Mouse (Mus musculus) limb, embryonic 11.5 days (tissue): ENCODE measurements around the gene Nup37. TPM values are rescaled to one million over a fixed set of nuclear protein-coding genes. Genes with fewer than 3 reads are reported as not detected.

Experiments
- ATAC-seq: fragments of 200-750 bp; cut with Nextera tagmentation; 2 replicates; pipeline ENCODE4 v1.8.0; 2017; ENCODE audit warnings: low read depth; ENCODE audit not compliant: insufficient number of reproducible peaks, low FRiP score, low TSS enrichment
- DNase-seq: peaks from one replicate; pipeline ENCODE4 v3.0.0-alpha.2; 2015; ENCODE audit warnings: low spot score
- H3K27ac ChIP-seq: fragments of 300-500 bp; sonication (generic); replicated peaks from 2 replicates; pipeline ENCODE4 v1.5.1; 2014; ENCODE audit warnings: low read depth, mild to moderate bottlenecking, low read length
- H3K27me3 ChIP-seq: fragments of 300-500 bp; sonication (generic); 2 replicates; pipeline ENCODE4 v1.6.1; 2014; ENCODE audit warnings: mild to moderate bottlenecking, low read length, mixed read lengths; ENCODE audit not compliant: control insufficient read depth, insufficient read depth
- H3K36me3 ChIP-seq: fragments of 300-500 bp; sonication (generic); 2 replicates; pipeline ENCODE4 v1.6.1; 2014; ENCODE audit warnings: mild to moderate bottlenecking, low read length, moderate library complexity, mixed read lengths; ENCODE audit not compliant: control insufficient read depth, insufficient read depth
- H3K4me1 ChIP-seq: fragments of 300-500 bp; sonication (generic); 2 replicates; pipeline ENCODE4 v1.6.1; 2014; ENCODE audit warnings: low read length, mixed read lengths; ENCODE audit not compliant: control insufficient read depth, insufficient read depth
- H3K4me2 ChIP-seq: fragments of 300-500 bp; sonication (generic); 2 replicates; pipeline ENCODE4 v1.6.1; 2014; ENCODE audit warnings: low read depth, mild to moderate bottlenecking, moderate library complexity; ENCODE audit not compliant: severe bottlenecking
- H3K4me3 ChIP-seq: fragments of 300-500 bp; sonication (generic); 2 replicates; pipeline ENCODE4 v1.5.1; 2014; ENCODE audit warnings: low read depth, low read length
- H3K9ac ChIP-seq: fragments of 300-500 bp; sonication (generic); 2 replicates; pipeline ENCODE4 v1.6.1; 2014; ENCODE audit warnings: mild to moderate bottlenecking, low read length
- H3K9me3 ChIP-seq: fragments of 300-500 bp; sonication (generic); 2 replicates; pipeline ENCODE4 v1.6.1; 2016; ENCODE audit warnings: low read length; ENCODE audit not compliant: control insufficient read depth
- WGBS: fragments of 180-500 bp; shearing (Covaris S2); extraction: QIAGEN DNeasy Blood & Tissue Kit; methylation state at CpG from one replicate; pipeline ENCODE4 v1.1.7; 2014; 5-methylcytosine and 5-hydroxymethylcytosine counted together
- polyA plus RNA-seq: library from polyadenylated mRNA; unstranded; fragments of >200 nt; fragmentation: Nextera tagmentation; extraction: Ambion mirVana; gene quantifications from 2 replicates; pipeline ENCODE4 v1.2.1, GENCODE M21; 2014

The Nup37 gene
- polyA plus RNA-seq: 112 TPM in 2 replicates

DNA sequence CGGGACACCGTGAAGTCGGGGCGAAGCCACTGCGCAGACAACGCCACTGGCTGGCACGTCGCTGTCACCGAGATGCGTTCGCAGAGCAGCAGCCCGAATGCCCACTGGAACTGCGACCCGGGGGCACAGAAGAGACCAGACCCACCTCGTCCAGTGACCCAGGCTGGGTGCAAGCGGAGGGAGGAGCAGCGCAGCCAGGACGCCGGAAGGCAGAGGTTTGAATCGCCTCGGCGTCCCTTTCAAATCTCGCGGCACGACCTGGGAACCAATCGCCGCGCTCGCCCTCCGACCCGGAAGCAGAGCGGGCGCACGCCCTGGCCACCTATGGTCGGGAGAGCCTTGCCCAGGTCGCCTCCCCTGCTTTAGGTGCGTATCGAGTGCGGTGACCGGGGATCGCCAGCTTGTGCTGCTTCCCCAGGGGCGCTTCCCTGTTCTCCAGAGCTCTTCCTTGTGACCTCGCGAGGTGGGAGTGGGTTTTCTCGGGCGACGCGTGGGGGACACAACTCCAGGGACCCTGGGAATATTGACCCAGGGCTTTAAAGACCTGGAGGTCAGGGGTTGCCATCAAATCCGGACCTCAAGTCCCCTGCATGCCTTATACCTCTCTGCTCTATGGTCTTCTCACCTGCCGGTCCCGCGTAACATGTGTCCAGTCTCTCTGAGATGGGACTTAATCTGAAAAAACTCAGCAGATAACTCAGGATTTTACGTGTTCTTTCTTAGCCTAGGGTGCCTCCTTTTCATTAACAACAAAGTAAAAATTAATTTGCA is at the start of gene Nup37, which contains the start of gene Parpbp:
Gene Nup37 (plus strand): TSS at position 286 of the 771 bp plus-strand sequence.
Gene Parpbp (minus strand): TSS at position 235 of the 771 bp plus-strand sequence.
- H3K27me3 ChIP-seq: no peaks in the 10 kb centered on the region
- H3K4me2 ChIP-seq: peak within 1 kb of the TSS; percentile 81
- 1% methylated on average over 53 of the region's 53 CpGs for WGBS
- H3K9ac ChIP-seq: peak within 1 kb of the TSS; percentile 82
- H3K4me3 ChIP-seq: peak within 1 kb of the TSS; percentile 81
- ATAC-seq: peak; percentile 93
- H3K27ac ChIP-seq: no peak within 1 kb of the TSS
- no peaks in the 10 kb centered on the region; the same call in 1 of the 2 replicates for H3K36me3 ChIP-seq
- H3K9me3 ChIP-seq: no peaks in the 10 kb centered on the region
- H3K4me1 ChIP-seq: peaks cover 8% of the 10 kb centered on the region
- DNase-seq: peak; percentile 93

DNA sequence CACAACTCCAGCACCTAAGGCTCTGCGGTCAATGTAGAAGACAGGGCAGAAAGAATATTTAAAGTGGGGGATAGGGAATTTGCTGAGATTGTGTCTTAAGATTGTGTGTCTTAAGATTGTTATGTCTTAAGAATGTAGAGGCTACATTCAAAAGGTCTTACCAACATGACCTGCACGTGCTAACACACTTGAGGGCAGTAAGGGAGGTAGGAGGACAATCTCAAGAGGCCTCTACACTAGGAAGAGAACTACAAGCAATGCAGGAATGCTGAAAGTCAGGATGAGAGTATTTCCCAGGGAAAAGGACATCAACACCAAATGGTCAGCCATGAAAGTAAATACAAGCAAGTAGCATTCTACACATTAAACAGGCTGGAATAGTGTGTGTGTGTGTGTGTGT is 40.6 kb upstream of the Nup37 start:
- Histone ChIP-seq H3K9ac (no peak overlapping the region), H3K9me3 (no peaks in the 10 kb centered on the region), H3K4me3 (no peak overlapping the region), H3K27me3 (no peaks in the 10 kb centered on the region), H3K4me2 (no peak overlapping the region), H3K4me1 (no peaks in the 10 kb centered on the region), H3K36me3 (no peaks in the 10 kb centered on the region), H3K27ac (no peak overlapping the region)
- no peak for DNase-seq
- 94% methylated on average over 2 of the region's 2 CpGs for WGBS
- ATAC-seq: no peak

DNA sequence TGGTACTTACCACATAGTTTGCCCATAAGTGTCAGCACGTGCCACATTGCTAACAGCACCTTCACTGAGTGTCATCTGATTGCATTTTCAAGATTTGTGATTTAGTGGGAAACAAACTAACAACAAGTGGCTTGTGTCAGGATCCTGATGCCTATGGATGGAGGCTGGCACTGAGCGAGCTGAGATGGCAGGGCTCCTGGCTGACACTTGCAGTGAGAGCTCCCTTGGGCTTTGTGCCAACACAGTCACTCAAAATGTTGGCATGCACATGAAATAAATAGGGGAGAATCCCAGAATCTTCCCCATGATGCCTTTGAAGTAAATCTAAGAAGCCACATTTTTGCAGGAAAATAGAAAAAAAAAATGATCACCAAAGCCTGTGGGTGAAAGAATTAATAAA is 33.5 kb upstream of the Nup37 start:
- ATAC-seq (no peak), DNase-seq (no peak)
- Histone ChIP-seq H3K4me3 (no peak overlapping the region), H3K36me3 (no peaks in the 10 kb centered on the region), H3K27me3 (no peaks in the 10 kb centered on the region), H3K4me2 (no peak overlapping the region), H3K27ac (no peak overlapping the region), H3K9ac (no peak overlapping the region), H3K9me3 (no peaks in the 10 kb centered on the region), H3K4me1 (no peaks in the 10 kb centered on the region)
- WGBS: 93% methylated on average over 2 of the region's 2 CpGs

GRCm38 (mm10) chr10:88119721-88120120 is 27.1 kb upstream of the Nup37 start:
- Histone ChIP-seq H3K4me2 (no peak overlapping the region), H3K4me3 (no peak overlapping the region), H3K9ac (no peak overlapping the region), H3K27ac (no peak overlapping the region), H3K9me3 (no peaks in the 10 kb centered on the region), H3K36me3 (no peaks in the 10 kb centered on the region), H3K27me3 (no peaks in the 10 kb centered on the region), H3K4me1 (no peaks in the 10 kb centered on the region)
- DNase-seq (no peak), ATAC-seq (no peak)

DNA sequence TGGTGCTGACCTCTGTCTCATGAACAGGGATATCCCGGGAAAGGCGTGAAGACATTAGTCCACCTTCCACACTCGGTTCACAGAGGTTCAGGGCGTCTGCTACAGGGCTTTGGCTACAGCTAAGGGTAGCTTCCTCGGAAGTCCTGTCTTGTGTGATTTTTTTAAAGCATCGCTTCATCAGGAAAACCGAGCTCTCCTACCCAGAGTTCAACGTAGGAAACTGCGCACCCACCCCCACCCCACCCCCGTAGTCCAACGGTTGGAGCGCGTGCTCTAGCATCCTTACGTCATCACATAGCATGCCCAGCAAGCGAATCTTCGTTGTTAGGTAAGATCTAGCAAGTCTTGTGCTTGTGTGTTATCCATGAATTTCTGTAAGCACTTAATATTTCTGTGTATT is 11.2 kb upstream of the Nup37 start:
- no peak overlapping the region for H3K4me3 ChIP-seq
- WGBS: 97% methylated on average over 16 of the region's 16 CpGs
- H3K9me3 ChIP-seq: no peaks in the 10 kb centered on the region
- ATAC-seq (no peak), DNase-seq (no peak)
- no peaks in the 10 kb centered on the region for H3K27me3 ChIP-seq
- no peak overlapping the region for H3K4me2 ChIP-seq
- no peak overlapping the region for H3K9ac ChIP-seq
- no peaks in the 10 kb centered on the region for H3K4me1 ChIP-seq
- H3K36me3 ChIP-seq: peaks cover 2% of the 10 kb centered on the region; the same call in 1 of the 2 replicates
- no peak overlapping the region for H3K27ac ChIP-seq

DNA sequence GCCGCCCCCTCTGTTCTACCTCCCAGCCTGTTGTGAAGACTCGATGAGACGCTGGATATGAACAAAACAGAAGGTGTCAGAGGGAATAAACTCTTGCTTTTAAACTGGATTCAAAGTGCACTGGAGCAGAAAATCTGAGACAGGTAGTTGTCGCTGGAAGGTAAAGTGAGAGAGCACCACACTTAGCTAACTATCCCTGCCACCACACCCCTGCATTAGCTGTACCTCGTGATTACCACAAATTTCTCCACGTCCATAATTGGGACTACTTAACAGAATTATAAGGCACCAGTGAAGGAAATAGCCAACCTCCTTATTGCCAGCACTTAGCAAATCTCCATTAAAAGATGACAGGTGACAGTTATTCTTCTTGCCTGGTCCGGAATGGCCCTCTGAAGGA is 605 bp upstream of the Nup37 start:
- no peaks in the 10 kb centered on the region; the same call in 1 of the 2 replicates for H3K36me3 ChIP-seq
- no peaks in the 10 kb centered on the region for H3K27me3 ChIP-seq
- no peak overlapping the region for H3K27ac ChIP-seq
- no peaks in the 10 kb centered on the region for H3K9me3 ChIP-seq
- DNase-seq: no peak
- ATAC-seq: no peak
- H3K4me2 ChIP-seq: peak overlapping the region; percentile 81
- WGBS: 23% methylated on average over 7 of the region's 7 CpGs
- H3K9ac ChIP-seq: peak overlapping the region; percentile 82
- H3K4me1 ChIP-seq: peaks cover 8% of the 10 kb centered on the region
- H3K4me3 ChIP-seq: peak overlapping the region; percentile 81

GRCm38 (mm10) chr10:88150381-88150780 is 3.6 kb downstream of the Nup37 start:
- no peaks in the 10 kb centered on the region for H3K9me3 ChIP-seq
- WGBS: 90% methylated on average over 4 of the region's 4 CpGs

GRCm38 (mm10) chr10:88151658-88152057 is 4.9 kb downstream of the Nup37 start:
- Histone ChIP-seq H3K4me1 (no peaks in the 10 kb centered on the region), H3K4me2 (no peak overlapping the region), H3K9me3 (no peaks in the 10 kb centered on the region), H3K4me3 (no peak overlapping the region), H3K36me3 (peaks cover 2% of the 10 kb centered on the region; the same call in 1 of the 2 replicates), H3K27me3 (no peaks in the 10 kb centered on the region), H3K27ac (no peak overlapping the region), H3K9ac (no peak overlapping the region)
- DNase-seq (no peak), ATAC-seq (no peak)
- 93% methylated on average over 6 of the region's 6 CpGs for WGBS

More at GRCm38 (mm10) chr10:88150381-88150780, 3.6 kb downstream of the Nup37 start:
- H3K4me1 ChIP-seq: peaks cover 3% of the 10 kb centered on the region
- no peaks in the 10 kb centered on the region for H3K27me3 ChIP-seq
- no peak overlapping the region for H3K4me3 ChIP-seq
- no peak overlapping the region for H3K4me2 ChIP-seq
- no peak for ATAC-seq
- H3K27ac ChIP-seq: no peak overlapping the region
- peaks cover 2% of the 10 kb centered on the region; the same call in 1 of the 2 replicates for H3K36me3 ChIP-seq
- DNase-seq: no peak
- no peak overlapping the region for H3K9ac ChIP-seq
